Mouse (Mus musculus): ENCODE measurements at regions not wholly inside any gene's neighbourhood (a gene's known extent, or its start where the extent isn't known, plus 50 kb on each side); places are given as distances from the start of the nearest gene placed in this dataset.

GRCm38 (mm10) chr15:67743332-67743731 is 1242.6 kb upstream of the Lrrc6 start:
- no peak for DNase-seq (ENCODE audit: low spot score in 2 of 2)

DNA sequence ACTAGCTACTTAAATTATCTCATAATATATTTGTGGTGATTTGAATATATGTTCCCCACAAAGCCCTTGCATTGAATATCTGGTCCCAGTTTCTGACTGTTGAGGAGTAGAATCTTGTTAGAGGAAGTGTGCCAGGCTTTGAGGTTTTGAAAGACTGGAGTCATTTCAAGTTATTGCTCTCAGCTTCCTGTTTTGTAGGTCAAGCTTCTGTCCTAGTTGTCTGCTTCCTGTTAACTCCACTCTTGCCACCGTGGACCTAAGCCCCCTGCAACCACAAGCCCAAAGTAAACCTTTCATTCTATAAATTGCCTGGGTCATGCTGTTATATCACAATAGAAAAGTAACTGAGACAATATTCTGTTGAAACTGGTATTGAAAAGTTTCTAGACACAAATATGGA is 1232.3 kb upstream of the Lrrc6 start:
- no peak for DNase-seq (ENCODE audit: low spot score in 2 of 2)

- no peak for DNase-seq (ENCODE audit: low spot score in 2 of 2)
Measured at GRCm38 (mm10) chr15:67729492-67729891, 1228.8 kb upstream of the Lrrc6 start.

DNA sequence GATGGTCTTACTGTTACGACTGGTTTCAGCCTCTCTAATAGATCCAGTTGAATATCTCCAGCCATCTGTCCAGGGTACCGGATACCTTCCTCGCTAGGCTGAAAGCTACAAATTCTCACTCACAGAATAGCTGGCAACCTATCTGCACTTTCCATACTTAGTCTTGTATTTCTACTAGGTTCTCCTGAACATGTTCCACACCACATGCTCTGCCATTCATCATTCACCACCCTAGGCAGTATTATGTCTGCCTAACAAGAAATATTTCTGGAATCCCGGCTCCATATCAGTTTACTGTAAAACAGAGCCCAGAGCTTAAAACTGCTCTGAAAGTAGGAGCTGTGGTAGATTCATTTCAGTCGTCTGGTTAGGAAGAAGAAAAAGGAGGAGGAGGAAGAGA is 1224.5 kb upstream of the Lrrc6 start:
- DNase-seq (ENCODE audit: low spot score in 2 of 2): no peak

GRCm38 (mm10) chr15:67714203-67714602 is 1213.5 kb upstream of the Lrrc6 start:
- no peak for DNase-seq (ENCODE audit: low spot score in 2 of 2)

DNA sequence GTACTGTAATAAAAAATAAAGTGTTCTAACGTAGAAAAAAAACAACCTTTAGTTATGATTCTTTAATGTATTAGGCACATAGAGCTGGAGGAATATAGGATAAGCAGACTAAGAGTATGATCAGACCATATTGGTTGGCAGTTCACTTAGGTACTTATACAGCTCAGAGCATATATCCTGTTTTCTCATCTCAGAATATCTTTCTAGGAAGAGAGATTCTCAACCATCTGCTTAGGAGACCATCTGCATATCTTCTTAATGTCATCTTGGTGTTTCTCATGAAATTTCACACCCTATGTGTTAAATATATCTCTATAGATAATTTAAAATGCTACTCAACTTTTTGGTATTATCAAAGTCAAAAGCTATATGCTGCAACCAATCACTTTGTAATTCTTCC is 1185.4 kb upstream of the Lrrc6 start:
- DNase-seq (ENCODE audit: low spot score in 2 of 2): no peak

DNA sequence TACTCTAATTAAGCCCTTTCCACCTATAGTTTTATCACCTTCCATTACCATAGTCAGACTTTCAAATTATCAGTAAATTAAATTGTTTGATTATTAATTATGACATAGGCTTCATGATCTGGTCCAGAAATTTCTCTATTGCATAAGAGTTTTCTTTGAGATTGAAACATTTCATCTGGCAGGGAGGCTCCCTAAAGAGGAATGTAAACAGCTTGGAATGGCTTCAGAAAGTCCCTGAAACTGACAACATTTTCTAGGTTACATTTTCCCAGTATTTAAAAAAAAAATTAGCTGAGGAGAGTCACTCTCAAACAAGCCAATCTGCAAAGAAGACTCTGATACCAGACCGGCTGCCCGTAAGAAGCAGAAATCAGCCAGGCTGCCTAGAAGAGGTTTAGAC is 1172.6 kb upstream of the Lrrc6 start:
- no peak for DNase-seq (ENCODE audit: low spot score in 2 of 2)

GRCm38 (mm10) chr15:67636155-67636554 is 1135.4 kb upstream of the Lrrc6 start:
- no peak for DNase-seq (ENCODE audit: low spot score in 2 of 2)

DNA sequence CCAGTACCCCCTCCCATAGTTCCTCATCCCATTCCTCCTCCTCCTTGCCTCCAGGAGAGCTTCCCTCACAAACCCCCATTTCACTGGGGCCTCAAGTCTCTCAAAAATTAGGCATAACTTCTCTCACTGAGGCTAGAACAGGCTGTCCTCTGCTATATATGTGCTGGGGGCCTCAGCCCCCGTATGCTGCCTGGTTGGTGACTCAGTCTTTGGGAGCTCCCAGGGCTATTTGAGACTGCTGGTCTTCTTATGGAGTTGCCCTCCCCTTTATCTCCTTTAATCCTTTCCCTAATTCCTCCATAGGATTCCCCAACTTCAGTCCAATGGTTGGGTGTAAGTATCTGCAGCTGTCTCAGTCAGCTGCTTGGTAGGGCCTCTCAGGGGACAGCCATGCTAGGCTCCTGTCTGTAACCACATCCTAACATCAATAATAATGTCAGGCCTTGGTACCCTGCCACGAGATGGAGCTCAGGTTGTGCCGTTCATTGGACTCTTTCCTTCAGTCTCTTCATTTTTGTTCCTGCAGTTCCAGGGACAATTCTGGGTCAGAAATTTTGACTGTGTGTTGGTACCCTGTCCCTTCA is 1126.1 kb upstream of the Lrrc6 start:
- DNase-seq (ENCODE audit: low spot score in 2 of 2): no peak

DNA sequence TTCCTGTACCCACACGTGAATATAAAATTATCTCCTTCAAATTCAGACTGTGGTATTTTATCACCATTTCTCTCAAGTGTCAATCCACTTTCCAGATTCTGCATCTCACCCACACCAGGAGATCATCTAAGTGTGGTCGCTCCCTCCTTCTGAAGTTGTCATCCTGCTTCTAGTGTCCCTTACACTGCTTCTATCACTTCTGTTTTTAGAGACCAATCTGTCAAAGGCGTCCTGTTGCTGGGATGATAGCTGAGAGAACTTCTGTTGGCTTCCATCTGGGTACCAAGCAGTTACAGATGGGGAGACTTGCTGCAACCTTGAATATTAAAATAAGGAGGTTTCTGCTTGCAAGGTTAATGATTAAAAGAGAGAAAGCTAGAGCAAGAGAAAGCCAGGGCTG is 1111.2 kb upstream of the Lrrc6 start:
- DNase-seq (ENCODE audit: low spot score in 2 of 2): no peak

- no peak for DNase-seq (ENCODE audit: low spot score in 2 of 2)
Measured at GRCm38 (mm10) chr15:67598426-67598825, 1097.7 kb upstream of the Lrrc6 start.

- DNase-seq (ENCODE audit: low spot score in 2 of 2): no peak
Measured at GRCm38 (mm10) chr15:67576581-67576980, 1075.9 kb upstream of the Lrrc6 start.

DNA sequence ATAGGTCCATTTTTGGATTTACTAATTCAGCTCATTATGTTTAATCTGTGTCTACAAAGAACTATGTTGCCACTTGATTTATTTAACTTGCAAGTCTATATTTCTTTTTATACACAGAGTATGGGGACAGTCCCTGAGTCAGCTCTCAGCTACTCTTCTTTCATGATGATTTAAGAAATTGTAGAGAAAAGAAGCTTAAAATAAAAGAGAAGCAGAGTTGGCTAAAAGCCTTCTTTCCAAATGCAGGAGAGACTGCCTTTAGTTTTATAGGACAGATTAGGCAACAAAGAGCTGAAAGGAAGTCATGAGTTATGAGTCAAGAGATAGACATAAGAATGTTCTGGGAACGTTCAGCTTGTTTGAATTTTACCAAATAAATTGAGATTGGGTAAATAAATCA is 1070.9 kb upstream of the Lrrc6 start:
- DNase-seq (ENCODE audit: low spot score in 2 of 2): no peak

- DNase-seq (ENCODE audit: low spot score in 2 of 2): no peak
Measured at GRCm38 (mm10) chr15:67557304-67557703, 1056.6 kb upstream of the Lrrc6 start.

DNA sequence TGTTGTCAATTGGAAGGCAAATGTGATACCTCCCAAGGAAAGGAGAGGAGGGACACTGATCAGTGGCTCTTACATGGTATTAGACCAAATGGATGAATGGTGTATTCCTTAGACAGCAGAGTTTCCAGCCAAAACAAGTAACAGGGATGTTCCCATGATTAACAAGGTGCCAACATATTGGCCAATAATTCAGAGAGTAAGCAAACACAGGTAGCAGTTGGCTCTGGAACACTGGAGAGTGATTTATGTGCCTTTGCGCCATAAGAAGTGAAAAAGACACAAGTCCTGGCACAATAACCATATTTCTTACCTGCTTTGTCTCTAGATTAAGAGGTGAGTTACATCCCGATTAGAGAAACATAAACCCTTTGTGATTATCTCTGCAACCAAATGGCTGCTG is 1051.2 kb upstream of the Lrrc6 start:
- no peak for DNase-seq (ENCODE audit: low spot score in 2 of 2)

DNA sequence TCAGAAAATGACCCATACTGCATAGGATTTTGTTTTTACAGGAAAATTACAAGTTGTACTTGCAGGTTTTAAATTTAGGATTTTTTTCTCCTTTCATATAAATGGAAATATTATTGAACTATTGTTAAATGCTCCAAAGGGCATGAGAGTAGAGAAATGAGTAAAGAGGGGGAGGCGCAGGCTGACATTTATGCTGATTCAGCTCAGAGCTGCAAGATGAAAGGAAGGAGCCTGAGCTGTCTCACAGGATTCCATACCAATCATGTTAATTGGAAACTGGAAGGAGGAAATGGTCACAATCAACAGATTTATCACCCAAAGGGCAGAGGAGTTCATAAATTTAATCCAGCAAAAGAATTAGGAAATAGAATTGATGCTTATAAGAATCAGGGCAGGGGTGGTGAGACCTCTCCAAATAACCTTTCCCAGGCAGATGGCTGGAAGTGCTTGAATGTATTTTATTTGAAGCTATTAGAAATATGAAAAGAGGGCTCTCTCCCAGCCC is 1046.2 kb upstream of the Lrrc6 start:
- DNase-seq (ENCODE audit: low spot score in 2 of 2): no peak

DNA sequence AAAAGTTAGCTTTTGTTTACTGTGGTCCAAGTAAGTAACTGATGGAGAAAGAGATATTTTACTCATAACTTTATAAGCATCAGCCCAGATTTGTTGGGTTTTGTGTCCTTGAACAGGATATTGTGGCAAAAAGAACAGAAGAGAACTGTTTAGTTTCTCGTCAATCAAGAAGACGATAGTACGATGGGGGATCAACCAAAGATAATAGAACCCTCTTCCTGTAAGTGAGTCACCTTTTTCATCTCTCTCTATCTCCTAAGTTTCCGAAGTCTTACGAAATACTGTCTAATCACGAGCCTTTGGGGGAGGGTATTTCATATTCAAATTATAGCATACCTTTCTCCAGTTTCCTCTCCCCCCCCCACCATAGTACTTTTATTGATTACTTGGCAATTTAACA is 1045.0 kb upstream of the Lrrc6 start:
- no peak for DNase-seq (ENCODE audit: low spot score in 2 of 2)

GRCm38 (mm10) chr15:67513722-67514121 is 1013.0 kb upstream of the Lrrc6 start:
- DNase-seq (ENCODE audit: low spot score in 2 of 2): no peak

DNA sequence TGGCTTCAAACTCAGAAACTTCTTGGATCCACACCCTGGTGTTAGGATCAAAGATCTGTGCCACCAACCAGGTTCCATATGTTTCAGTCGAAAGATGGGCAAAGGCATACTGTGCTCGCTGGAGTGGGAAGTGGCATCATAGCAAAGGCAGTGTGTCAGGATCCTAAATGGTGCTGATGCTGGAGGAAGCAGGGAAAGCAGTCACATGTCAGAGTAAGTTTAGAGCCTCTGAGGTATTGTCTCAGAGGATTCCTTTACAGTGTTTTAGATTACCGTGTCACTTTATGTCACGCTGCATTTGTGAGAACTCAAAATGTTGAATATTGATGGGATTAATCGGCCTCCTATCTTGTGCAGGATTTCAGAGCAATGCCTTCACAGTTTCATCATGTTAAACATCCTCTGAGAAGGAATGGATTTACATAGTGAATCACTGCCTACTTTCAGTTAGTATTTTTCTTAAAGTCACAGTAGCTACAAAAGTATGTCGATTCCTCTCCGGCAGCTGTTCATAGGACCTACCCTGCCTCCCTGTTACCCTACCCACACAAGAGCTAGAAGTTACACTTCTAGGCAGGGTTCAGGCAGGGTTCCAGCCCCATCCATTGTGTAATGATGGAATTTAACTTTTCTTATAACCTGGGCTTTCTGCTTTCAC is 994.4 kb upstream of the Lrrc6 start:
- DNase-seq (ENCODE audit: low spot score in 2 of 2): no peak

GRCm38 (mm10) chr15:67481733-67482132 is 981.0 kb upstream of the Lrrc6 start:
- no peak for DNase-seq (ENCODE audit: low spot score in 2 of 2)

- DNase-seq (ENCODE audit: low spot score in 2 of 2): no peak
Measured at GRCm38 (mm10) chr15:67474325-67474724, 973.6 kb upstream of the Lrrc6 start.

- DNase-seq (ENCODE audit: low spot score in 2 of 2): no peak
Measured at GRCm38 (mm10) chr15:67472979-67473378, 972.3 kb upstream of the Lrrc6 start.

GRCm38 (mm10) chr15:67471283-67471682 is 970.6 kb upstream of the Lrrc6 start:
- DNase-seq (ENCODE audit: low spot score in 2 of 2): no peak

DNA sequence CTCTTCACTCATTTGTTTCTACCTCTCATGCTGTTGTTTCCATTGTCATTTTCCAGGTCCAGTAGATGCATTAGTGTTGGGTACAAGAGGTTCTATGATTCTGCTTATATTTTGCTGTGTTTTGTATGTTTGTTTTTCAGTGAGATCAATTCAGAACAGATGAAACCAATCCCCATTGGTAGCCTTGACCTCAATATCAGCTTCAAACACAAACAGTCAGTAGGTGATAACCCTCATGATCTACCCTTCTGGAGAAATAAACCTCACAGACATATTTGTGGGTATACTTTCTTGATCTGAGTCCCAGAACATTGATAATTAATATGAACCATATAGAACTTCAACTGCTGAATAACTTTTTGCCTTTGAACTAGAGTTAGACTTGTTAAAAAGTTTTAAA is 969.3 kb upstream of the Lrrc6 start:
- no peak for DNase-seq (ENCODE audit: low spot score in 2 of 2)
